Comparison of ENCODE assay signal across 8 mouse cellular contexts in genomic region chr7:6940761-6941231, GRCm38 (mm10). TPM values are rescaled to one million over a fixed set of nuclear protein-coding genes. Genes with fewer than 3 reads are reported as not detected.
DNase-seq lines count a peak whose midpoint lies in the region; ATAC-seq and TF ChIP-seq lines count a peak whose summit lies in the region.

No protein-coding gene starts in this region.

- H3K9me3 ChIP-seq in heart, postnatal 0 days (replicated peaks; ENCODE audit: control insufficient read depth, low read length), result no peaks in the 10 kb centered on the region
- H3K9me3 ChIP-seq in liver, embryonic 13.5 days (replicated peaks), result no peaks in the 10 kb centered on the region

- TF ChIP-seq POLR2A in cerebellum, adult 2 months (IDR thresholded peaks at IDR 0.05; ENCODE audit: borderline replicate concordance, insufficient read depth, low read length), result no peak
- no peak for TF ChIP-seq POLR2A in brain, embryonic 14.5 days (IDR thresholded peaks at IDR 0.05; ENCODE audit: borderline replicate concordance, extremely low read depth, insufficient read depth, insufficient read length, poor library complexity, severe bottlenecking)

- H3K4me1 ChIP-seq in cerebellum, adult 2 months (ENCODE audit: control insufficient read depth, insufficient read depth, low read length), result no peaks in the 10 kb centered on the region
- H3K4me1 ChIP-seq in heart, postnatal 0 days (ENCODE audit: control insufficient read depth, insufficient read depth), result no peaks in the 10 kb centered on the region
- no peaks in the 10 kb centered on the region for H3K4me1 ChIP-seq in liver, embryonic 13.5 days (replicated peaks)

- 15% methylated on average over 16 of the region's 16 CpGs for WGBS in cerebellum, adult 2 months
- 16% methylated on average over 16 of the region's 16 CpGs for WGBS in heart, postnatal 0 days
- 12% methylated on average over 16 of the region's 16 CpGs for WGBS in liver, embryonic 13.5 days (ENCODE audit: insufficient replicate concordance)

- TF ChIP-seq EP300 in heart, postnatal 0 days (IDR thresholded peaks at IDR 0.05; ENCODE audit: low read depth), result no peak

- no peak overlapping the region for H3K9ac ChIP-seq in heart, postnatal 0 days (replicated peaks; ENCODE audit: low read depth, low read length)
- H3K9ac ChIP-seq in liver, embryonic 13.5 days, result no peak overlapping the region

- no peaks in the 10 kb centered on the region for H3K27me3 ChIP-seq in cerebellum, adult 2 months (ENCODE audit: control insufficient read depth, insufficient read depth, low read length)
- no peaks in the 10 kb centered on the region for H3K27me3 ChIP-seq in heart, postnatal 0 days (ENCODE audit: control insufficient read depth, insufficient read depth, low read length)
- H3K27me3 ChIP-seq in liver, embryonic 13.5 days, result no peaks in the 10 kb centered on the region

- peak overlapping the region; percentile 46 for H3K4me3 ChIP-seq in cerebellum, adult 2 months (replicated peaks; ENCODE audit: insufficient read depth, low read depth, low read length)
- H3K4me3 ChIP-seq in heart, postnatal 0 days (ENCODE audit: low read depth, low read length), result no peak overlapping the region; the same call in 1 of the 2 replicates
- no peak overlapping the region for H3K4me3 ChIP-seq in liver, embryonic 13.5 days (replicated peaks)

- DNase-seq in cerebellum, adult 2 months, result peak; percentile 8 to 23
- DNase-seq in cerebellum, adult 9-11 months, result no peak
- peak; percentile 27 for DNase-seq in 3134 (ENCODE audit: extremely low read depth, insufficient read length, low spot score)
- DNase-seq in brain, embryonic 14.5 days (ENCODE audit: low read depth), result peak; percentile 67
- peak; percentile 16 for DNase-seq in heart, postnatal 0 days (ENCODE audit: low spot score)
- no peak for DNase-seq in liver, embryonic 13.5 days
- peak; percentile 37 for DNase-seq in retina, postnatal 7 days (ENCODE audit: low read depth, low spot score)
- DNase-seq in right cerebral cortex, postnatal 25 days, result no peak

- no peak overlapping the region for H3K27ac ChIP-seq in cerebellum, adult 2 months (ENCODE audit: insufficient read depth, low read length)
- no peak overlapping the region for H3K27ac ChIP-seq in heart, postnatal 0 days (ENCODE audit: low read depth)
- no peak overlapping the region for H3K27ac ChIP-seq in liver, embryonic 13.5 days

- ATAC-seq in heart, postnatal 0 days (ENCODE audit: insufficient read depth, low read depth), result no peak
- ATAC-seq in liver, embryonic 13.5 days (ENCODE audit: low read depth), result 0 out of 2 replicates have a peak, but pooled peaks have one; percentile 15

- peak overlapping the region; percentile 29; the same call in 1 of the 2 replicates for H3K4me2 ChIP-seq in heart, postnatal 0 days (ENCODE audit: low read depth, low read length)
- peak overlapping the region; percentile 38; the same call in 1 of the 2 replicates for H3K4me2 ChIP-seq in liver, embryonic 13.5 days

- peak; percentile 58; the same call in 1 of the 2 replicates for TF ChIP-seq CTCF in cerebellum, adult 2 months (IDR thresholded peaks at IDR 0.05; ENCODE audit: borderline replicate concordance, insufficient read depth, low read depth, low read length)
- TF ChIP-seq CTCF in brain, embryonic 14.5 days (IDR thresholded peaks at IDR 0.05; ENCODE audit: borderline replicate concordance, extremely low read depth, insufficient read depth, insufficient read length), result peak; percentile 71; the same call in 1 of the 2 replicates
- peak; percentile 63 for TF ChIP-seq CTCF in heart, postnatal 0 days (IDR thresholded peaks at IDR 0.05; ENCODE audit: low read depth)

- no peaks in the 10 kb centered on the region for H3K36me3 ChIP-seq in heart, postnatal 0 days (replicated peaks; ENCODE audit: control insufficient read depth, insufficient read depth, low read length)
- H3K36me3 ChIP-seq in liver, embryonic 13.5 days, result no peaks in the 10 kb centered on the region

RNA-seq across cellular contexts. Expression of gene Aurkc, which starts 54.3 kb away (rescaled TPM):
- polyA plus RNA-seq in cerebellum, adult 2 months (2012; rRNA removed), result not detected in 2 replicates
- 0.05 and 0.08 TPM in 2 replicates for polyA plus RNA-seq in brain, embryonic 14.5 days (2012; rRNA removed)
- total RNA-seq in heart, postnatal 0 days (2014; rRNA removed; ENCODE audit: low replicate concordance), result not detected in 2 replicates
- polyA plus RNA-seq in heart, postnatal 0 days (2015; fragmentation: Nextera tagmentation; extraction: Ambion mirVana), result not detected in 2 replicates
- not detected in 2 replicates for polyA plus RNA-seq in liver, embryonic 13.5 days (2015; fragmentation: Nextera tagmentation; extraction: Ambion mirVana)

Comparison
In these comparisons a context has a peak if more than half of its experiments do, and no peak if none do; other contexts are left out.
1. DNase-seq: peak in cerebellum, adult 2 months (2 of 2), 3134 (single experiment), brain, embryonic 14.5 days (single experiment), heart, postnatal 0 days (single experiment) and retina, postnatal 7 days (single experiment); none in cerebellum, adult 9-11 months (single experiment), liver, embryonic 13.5 days (single experiment) and right cerebral cortex, postnatal 25 days (single experiment).
2. Peak in every context shown above with its lines, with median percentiles within 50 percentile points of each other: CTCF ChIP-seq.